Mouse (Mus musculus): Measurements from ENCODE around the gene Itpripl2. TPM values are rescaled to one million over a fixed set of nuclear protein-coding genes. Genes with fewer than 3 reads are reported as not detected.

Itpripl2 gene
- polyA plus RNA-seq, 1 experiment from 2014 or later = 3.1 TPM

GRCm38 (mm10) chr7:118462818-118463762 lies 28.7 kb downstream of the Itpripl2 start:
- H3K27me3 ChIP-seq (ENCODE audit: control insufficient read depth, insufficient read depth, low read length) = no peaks in the 10 kb centered on the region
- peak; percentile 30; the same call in 1 of the 2 replicates for ATAC-seq (ENCODE audit: insufficient number of reproducible peaks, insufficient read depth, low FRiP score, low read depth)
- no peak overlapping the region for H3K27ac ChIP-seq (ENCODE audit: low read length)

GRCm38 (mm10) chr7:118461400-118462136 lies 30.2 kb downstream of the Itpripl2 start:
- no peaks in the 10 kb centered on the region for H3K9me3 ChIP-seq (ENCODE audit: control insufficient read depth, low read depth, low read length)
- no peak overlapping the region for H3K4me3 ChIP-seq (ENCODE audit: low read depth, low read length)
- no peaks in the 10 kb centered on the region for H3K36me3 ChIP-seq (ENCODE audit: control insufficient read depth, insufficient read depth, low read length)
- H3K27me3 ChIP-seq (ENCODE audit: control insufficient read depth, insufficient read depth, low read length) = no peaks in the 10 kb centered on the region
- no peak overlapping the region for H3K4me2 ChIP-seq (replicated peaks; ENCODE audit: low read depth, low read length)
- no peak for ATAC-seq (ENCODE audit: insufficient number of reproducible peaks, insufficient read depth, low FRiP score, low read depth)
- H3K4me1 ChIP-seq (ENCODE audit: control insufficient read depth, insufficient read depth, low read length) = peaks cover 17% of the 10 kb centered on the region; the same call in 1 of the 2 replicates
- no peak overlapping the region for H3K9ac ChIP-seq (replicated peaks; ENCODE audit: low read depth, low read length)
- WGBS = 31% methylated on average over 16 of the region's 16 CpGs
- peak overlapping the region; percentile 10; the same call in 1 of the 2 replicates for H3K27ac ChIP-seq (ENCODE audit: low read length)

More at GRCm38 (mm10) chr7:118462818-118463762, 28.7 kb downstream of the Itpripl2 start:
- Histone ChIP-seq H3K36me3 (ENCODE audit: control insufficient read depth, insufficient read depth, low read length) (no peaks in the 10 kb centered on the region), H3K9ac (replicated peaks; ENCODE audit: low read depth, low read length) (no peak overlapping the region), H3K4me1 (ENCODE audit: control insufficient read depth, insufficient read depth, low read length) (peaks cover 19% of the 10 kb centered on the region; the same call in 1 of the 2 replicates), H3K4me2 (replicated peaks; ENCODE audit: low read depth, low read length) (no peak overlapping the region), H3K4me3 (ENCODE audit: low read depth, low read length) (no peak overlapping the region), H3K9me3 (ENCODE audit: control insufficient read depth, low read depth, low read length) (no peaks in the 10 kb centered on the region)
- 49% methylated on average over 11 of the region's 11 CpGs for WGBS

- 71% methylated on average over 4 of the region's 4 CpGs for WGBS
- H3K27me3 ChIP-seq (ENCODE audit: control insufficient read depth, insufficient read depth, low read length) = no peaks in the 10 kb centered on the region
- no peak for ATAC-seq (ENCODE audit: insufficient number of reproducible peaks, insufficient read depth, low FRiP score, low read depth)
- no peaks in the 10 kb centered on the region for H3K9me3 ChIP-seq (ENCODE audit: control insufficient read depth, low read depth, low read length)
- no peak overlapping the region for H3K27ac ChIP-seq (ENCODE audit: low read length)
- no peak overlapping the region for H3K4me2 ChIP-seq (replicated peaks; ENCODE audit: low read depth, low read length)
- no peak overlapping the region for H3K9ac ChIP-seq (replicated peaks; ENCODE audit: low read depth, low read length)
- H3K4me3 ChIP-seq (ENCODE audit: low read depth, low read length) = no peak overlapping the region
- no peaks in the 10 kb centered on the region for H3K4me1 ChIP-seq (ENCODE audit: control insufficient read depth, insufficient read depth, low read length)
- no peaks in the 10 kb centered on the region for H3K36me3 ChIP-seq (ENCODE audit: control insufficient read depth, insufficient read depth, low read length)
These were observed 38.1 kb downstream of the Itpripl2 start for GRCm38 (mm10) chr7:118453722-118454121.

DNA sequence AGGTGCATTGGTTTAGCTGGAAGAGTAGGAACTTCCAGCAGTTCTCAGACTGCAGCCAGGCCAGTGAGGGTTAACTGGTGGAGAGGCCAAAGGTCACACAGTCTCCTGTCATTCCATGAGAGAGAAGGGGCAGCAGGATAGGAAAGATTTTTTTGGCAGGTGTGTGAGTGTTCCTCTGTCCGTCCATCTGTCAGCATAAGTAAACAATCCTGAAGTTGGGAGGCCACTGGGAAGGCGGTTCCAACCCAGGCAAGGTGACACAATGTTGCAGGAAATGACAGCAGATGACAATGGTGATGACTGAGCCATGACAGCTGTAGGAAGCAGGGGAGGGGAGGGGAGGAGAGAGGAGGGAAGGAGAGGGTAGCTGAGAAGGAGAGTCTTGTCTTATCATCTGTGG lies 38.8 kb downstream of the Itpripl2 start:
- Histone ChIP-seq H3K4me3 (ENCODE audit: low read depth, low read length) (no peak overlapping the region), H3K27ac (ENCODE audit: low read length) (no peak overlapping the region), H3K4me1 (ENCODE audit: control insufficient read depth, insufficient read depth, low read length) (no peaks in the 10 kb centered on the region), H3K9ac (replicated peaks; ENCODE audit: low read depth, low read length) (no peak overlapping the region), H3K36me3 (ENCODE audit: control insufficient read depth, insufficient read depth, low read length) (no peaks in the 10 kb centered on the region), H3K9me3 (ENCODE audit: control insufficient read depth, low read depth, low read length) (no peaks in the 10 kb centered on the region), H3K4me2 (replicated peaks; ENCODE audit: low read depth, low read length) (no peak overlapping the region), H3K27me3 (ENCODE audit: control insufficient read depth, insufficient read depth, low read length) (no peaks in the 10 kb centered on the region)
- WGBS = 9% methylated on average over 2 of the region's 2 CpGs
- no peak for ATAC-seq (ENCODE audit: insufficient number of reproducible peaks, insufficient read depth, low FRiP score, low read depth)

- Histone ChIP-seq H3K4me2 (replicated peaks; ENCODE audit: low read depth, low read length) (peak within 1 kb of the TSS; percentile 79), H3K9ac (replicated peaks; ENCODE audit: low read depth, low read length) (peak within 1 kb of the TSS; percentile 14), H3K27ac (ENCODE audit: low read length) (no peak within 1 kb of the TSS), H3K36me3 (ENCODE audit: control insufficient read depth, insufficient read depth, low read length) (no peaks in the 10 kb centered on the region), H3K4me3 (ENCODE audit: low read depth, low read length) (peak within 1 kb of the TSS; percentile 49), H3K4me1 (ENCODE audit: control insufficient read depth, insufficient read depth, low read length) (peaks cover 3% of the 10 kb centered on the region; the same call in 1 of the 2 replicates), H3K27me3 (ENCODE audit: control insufficient read depth, insufficient read depth, low read length) (no peaks in the 10 kb centered on the region), H3K9me3 (ENCODE audit: control insufficient read depth, low read depth, low read length) (no peaks in the 10 kb centered on the region)
- under 1% methylated on average over 55 of the region's 58 CpGs for WGBS
- ATAC-seq (ENCODE audit: insufficient number of reproducible peaks, insufficient read depth, low FRiP score, low read depth) = peak; percentile 68
These were observed 43.4 kb downstream of the Itpripl2 start, which contains the start of gene Syt17 for GRCm38 (mm10) chr7:118448134-118448967. Gene Syt17, minus strand, starts transcription at chr7:118448222.

- peak overlapping the region; percentile 49 for H3K4me3 ChIP-seq (ENCODE audit: low read depth, low read length)
- peak overlapping the region; percentile 79 for H3K4me2 ChIP-seq (replicated peaks; ENCODE audit: low read depth, low read length)
- peaks cover 3% of the 10 kb centered on the region; the same call in 1 of the 2 replicates for H3K4me1 ChIP-seq (ENCODE audit: control insufficient read depth, insufficient read depth, low read length)
- peak; percentile 38 for ATAC-seq (ENCODE audit: insufficient number of reproducible peaks, insufficient read depth, low FRiP score, low read depth)
- no peak overlapping the region for H3K27ac ChIP-seq (ENCODE audit: low read length)
- H3K9me3 ChIP-seq (ENCODE audit: control insufficient read depth, low read depth, low read length) = no peaks in the 10 kb centered on the region
- H3K9ac ChIP-seq (replicated peaks; ENCODE audit: low read depth, low read length) = peak overlapping the region; percentile 14
- WGBS = under 1% methylated on average over 65 of the region's 65 CpGs
- no peaks in the 10 kb centered on the region for H3K36me3 ChIP-seq (ENCODE audit: control insufficient read depth, insufficient read depth, low read length)
- H3K27me3 ChIP-seq (ENCODE audit: control insufficient read depth, insufficient read depth, low read length) = no peaks in the 10 kb centered on the region
These were observed 44.3 kb downstream of the Itpripl2 start for GRCm38 (mm10) chr7:118447291-118448133.

DNA sequence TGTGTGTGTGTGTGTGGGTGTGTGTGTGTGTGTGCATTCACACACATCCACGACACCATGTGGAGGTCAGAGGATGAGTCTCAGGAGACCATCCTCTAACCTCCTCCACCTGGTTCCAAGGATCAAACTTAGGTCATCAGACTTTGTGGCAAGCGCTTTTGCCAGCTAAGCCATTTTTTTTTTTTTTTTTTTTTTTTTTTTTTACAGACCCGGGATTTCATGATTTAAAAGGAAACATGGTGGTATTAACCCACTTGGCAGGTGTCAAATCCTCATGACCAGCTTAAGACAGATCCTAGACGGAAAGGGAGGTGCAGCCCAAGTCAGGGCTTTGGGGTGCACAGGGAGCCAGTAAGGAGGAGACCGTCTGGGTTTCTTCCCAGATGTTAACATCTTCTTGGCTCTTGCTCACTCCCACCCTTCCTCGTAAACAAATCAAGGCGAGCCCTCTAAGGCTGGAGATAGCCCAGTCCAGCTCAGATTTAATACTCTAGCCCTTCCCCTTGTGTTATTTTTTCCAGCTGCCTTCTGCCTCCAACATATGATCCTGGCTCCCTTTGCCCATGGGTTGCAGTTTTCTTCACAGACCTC lies 47.8 kb downstream of the Itpripl2 start:
- Histone ChIP-seq H3K4me2 (replicated peaks; ENCODE audit: low read depth, low read length) (no peak overlapping the region), H3K27me3 (ENCODE audit: control insufficient read depth, insufficient read depth, low read length) (no peaks in the 10 kb centered on the region), H3K9me3 (ENCODE audit: control insufficient read depth, low read depth, low read length) (no peaks in the 10 kb centered on the region), H3K36me3 (ENCODE audit: control insufficient read depth, insufficient read depth, low read length) (no peaks in the 10 kb centered on the region), H3K4me1 (ENCODE audit: control insufficient read depth, insufficient read depth, low read length) (peaks cover 3% of the 10 kb centered on the region; the same call in 1 of the 2 replicates), H3K27ac (ENCODE audit: low read length) (no peak overlapping the region), H3K9ac (replicated peaks; ENCODE audit: low read depth, low read length) (no peak overlapping the region), H3K4me3 (ENCODE audit: low read depth, low read length) (no peak overlapping the region)
- WGBS = 45% methylated on average over 7 of the region's 7 CpGs
- ATAC-seq (ENCODE audit: insufficient number of reproducible peaks, insufficient read depth, low FRiP score, low read depth) = no peak
